Mouse (Mus musculus): ENCODE data around the gene Gpr161.

DNA sequence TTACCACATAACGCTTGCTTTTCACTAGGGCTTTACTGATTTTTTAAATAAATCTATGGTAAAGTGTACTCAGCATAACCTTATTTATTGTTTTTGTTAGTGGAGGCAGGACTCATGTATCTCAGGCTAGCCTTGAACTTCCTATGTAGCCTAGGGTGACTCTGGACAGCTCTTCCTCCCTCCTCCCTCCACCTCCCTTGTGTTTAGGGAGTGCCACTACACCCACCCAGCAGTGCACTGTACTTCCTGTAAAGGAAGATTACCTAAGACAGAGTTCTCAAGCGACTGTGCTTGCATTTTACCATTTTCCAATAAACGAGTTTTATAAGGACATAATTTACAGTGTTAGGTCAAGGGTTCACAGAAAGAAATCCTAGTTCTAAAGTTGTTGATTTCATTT is 37.2 kb downstream of the Gpr161 start:
- TF ChIP-seq CTCF (conservative IDR thresholded peaks at IDR 0.05; ENCODE audit: low read length) (no peak), NANOG (IDR thresholded peaks at IDR 0.05; ENCODE audit: borderline replicate concordance, low read length) (no peak)
